Mouse (Mus musculus): ENCODE measurements around the gene 1700014D04Rik. TPM values are rescaled to one million over a fixed set of nuclear protein-coding genes. Genes with fewer than 3 reads are reported as not detected.
"Not testable (repeated sequence)": the region's sequence is repeated elsewhere in the genome, so short reads cannot be mapped to it uniquely, and the experiment has no call there.

Gene 1700014D04Rik
- 1 to 10 TPM; 1.6 to 2.7 TPM for total RNA-seq (2021)
- long read RNA-seq, experiment 1 = 0 reads
- long read RNA-seq, experiment 2 = 0 reads

DNA sequence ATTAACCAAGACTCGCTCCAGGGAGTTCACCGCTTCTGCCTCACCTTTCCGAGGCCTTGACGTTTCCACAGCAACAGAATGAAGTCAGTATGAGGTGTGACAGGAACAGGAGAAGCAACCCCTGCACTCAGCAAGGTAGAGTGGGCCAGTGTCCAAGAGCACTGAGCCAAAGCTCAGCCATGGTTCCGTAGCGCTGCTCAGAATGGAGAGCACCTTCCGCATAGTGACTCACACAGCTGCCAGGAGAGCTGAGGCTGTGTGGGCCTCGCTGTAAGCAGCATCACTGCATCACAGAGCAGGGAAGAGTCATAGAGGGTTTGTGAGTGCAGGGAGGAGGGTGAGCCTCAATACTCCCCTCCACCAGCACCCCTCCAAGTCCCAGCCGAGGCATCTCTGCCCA, at the start of gene 1700014D04Rik:
Gene 1700014D04Rik (minus strand): TSS at position 42 of the 400 bp plus-strand sequence.
- peak; percentile 62 to 74 for DNase-seq (ENCODE audit: low spot score in 2 of 2)

DNA sequence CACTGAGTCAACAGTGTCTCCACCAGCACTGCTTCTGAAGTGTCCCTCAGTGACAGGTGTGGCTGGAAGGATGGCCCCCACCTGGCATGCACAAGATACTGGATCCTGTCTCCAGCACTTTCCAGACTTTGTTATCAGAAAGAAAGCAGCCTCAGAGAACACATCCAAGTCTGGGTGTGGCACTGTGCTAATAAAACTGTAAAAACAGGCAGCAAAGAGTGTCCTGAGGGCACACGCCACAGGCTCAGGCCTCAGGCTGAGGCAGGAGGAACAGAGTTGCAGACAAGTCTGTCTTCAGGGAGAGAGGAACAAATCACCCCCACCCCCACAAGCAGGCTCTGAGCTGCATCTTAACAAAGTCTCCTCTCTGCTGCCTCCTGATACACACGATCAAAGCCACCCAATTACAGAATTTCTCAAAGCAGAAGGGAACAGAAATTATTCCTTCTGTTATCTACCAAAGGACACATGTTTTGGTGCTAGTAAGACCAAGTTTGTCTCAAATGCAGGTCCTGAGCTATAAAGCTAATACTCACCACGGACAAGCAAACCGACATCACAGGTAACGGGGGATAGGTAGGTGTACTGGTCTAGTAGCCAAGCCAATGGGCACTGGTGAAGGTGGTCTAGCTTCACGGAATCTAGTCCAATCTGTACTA, 49.4 kb upstream of the 1700014D04Rik start:
- DNase-seq (ENCODE audit: low spot score in 2 of 2) = no peak

DNA sequence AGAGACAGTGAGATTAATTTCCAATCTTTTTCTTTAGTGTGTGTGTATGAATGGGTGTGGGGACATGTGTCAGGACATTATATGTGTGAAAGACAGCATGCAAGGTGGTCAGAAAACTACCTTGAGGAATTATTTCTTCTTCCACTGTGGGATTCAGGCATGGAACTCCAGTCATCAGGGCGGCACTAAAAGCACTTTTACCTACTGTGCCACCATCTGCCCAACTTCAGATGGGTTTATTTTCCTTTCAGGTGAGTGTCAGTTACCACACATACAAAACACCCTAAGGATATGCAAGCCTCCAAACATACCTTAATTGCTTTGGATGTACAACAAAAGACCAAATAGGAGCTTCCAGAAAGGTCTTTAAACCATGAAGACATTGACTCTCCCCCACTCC, 48.2 kb upstream of the 1700014D04Rik start:
- no peak for DNase-seq (ENCODE audit: low spot score in 2 of 2)

DNA sequence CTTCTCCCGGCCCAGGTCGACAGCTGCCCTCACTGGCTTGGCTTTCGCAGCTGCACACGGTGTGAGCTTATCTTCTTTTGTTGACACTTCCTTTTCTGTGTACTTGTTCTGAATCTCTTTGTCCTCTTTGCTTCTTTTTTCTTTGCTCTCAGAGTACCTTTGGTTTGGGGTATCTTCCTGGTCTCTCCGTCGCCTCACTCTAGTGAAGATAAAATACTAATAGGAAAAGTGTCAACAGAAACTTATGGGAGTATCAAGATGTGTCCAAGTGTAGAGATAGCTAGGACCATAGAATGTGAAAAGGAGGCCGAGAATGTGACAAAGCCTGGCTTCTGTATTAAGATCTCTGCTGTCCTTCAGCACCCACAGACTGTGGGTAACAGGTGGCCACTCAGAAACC, 35.6 kb upstream of the 1700014D04Rik start, which contains the start of gene Gm49354:
Gene Gm49354 (minus strand): TSS at position 101 of the 400 bp plus-strand sequence.
- DNase-seq (ENCODE audit: low spot score in 2 of 2) = no peak

DNA sequence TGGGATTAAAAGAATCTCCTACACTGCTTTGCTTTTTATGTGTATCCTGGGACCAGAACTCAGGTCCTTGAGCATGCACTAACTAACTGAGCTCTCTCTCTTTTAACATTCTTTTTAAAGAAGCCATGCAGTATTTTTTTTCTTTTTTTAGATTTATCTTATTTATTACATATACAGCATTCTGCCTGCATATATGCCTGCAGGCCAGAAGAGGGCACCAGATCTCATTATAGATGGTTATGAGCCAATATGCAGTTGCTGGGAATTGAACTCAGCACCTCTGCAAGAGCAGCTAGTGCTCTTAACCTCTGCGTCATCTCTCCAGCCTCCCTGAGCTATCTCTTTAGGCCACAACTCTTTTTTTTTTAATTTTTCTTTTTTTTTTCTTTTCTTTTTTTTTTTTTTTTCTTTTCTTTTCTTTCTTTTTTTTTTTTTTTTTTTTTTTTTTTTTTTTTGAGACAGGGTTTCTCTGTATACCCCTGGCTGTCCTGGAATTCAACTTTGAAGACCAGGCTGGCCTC, 33.3 kb upstream of the 1700014D04Rik start:
- not testable (repeated sequence) for DNase-seq (ENCODE audit: low spot score in 2 of 2)

DNA sequence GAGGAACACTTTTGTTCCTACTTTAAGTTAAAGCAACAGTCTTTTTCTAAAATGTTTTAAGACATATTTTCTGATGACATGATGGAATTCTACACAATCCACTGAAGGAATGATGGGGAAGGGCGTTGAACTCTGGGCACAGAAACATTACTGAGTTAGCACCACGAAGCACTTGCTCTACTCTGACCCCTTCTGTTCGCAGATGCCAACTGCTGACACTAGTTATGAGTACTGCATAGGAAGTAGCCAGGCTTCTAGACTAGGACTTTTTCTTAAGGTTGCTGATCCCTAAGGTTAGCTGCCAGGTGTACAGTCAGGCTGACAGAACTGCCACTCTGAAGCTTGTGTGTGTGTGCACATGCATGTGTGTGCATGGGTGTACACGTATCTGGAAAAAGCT, 32.7 kb upstream of the 1700014D04Rik start:
- DNase-seq (ENCODE audit: low spot score in 2 of 2) = no peak

DNA sequence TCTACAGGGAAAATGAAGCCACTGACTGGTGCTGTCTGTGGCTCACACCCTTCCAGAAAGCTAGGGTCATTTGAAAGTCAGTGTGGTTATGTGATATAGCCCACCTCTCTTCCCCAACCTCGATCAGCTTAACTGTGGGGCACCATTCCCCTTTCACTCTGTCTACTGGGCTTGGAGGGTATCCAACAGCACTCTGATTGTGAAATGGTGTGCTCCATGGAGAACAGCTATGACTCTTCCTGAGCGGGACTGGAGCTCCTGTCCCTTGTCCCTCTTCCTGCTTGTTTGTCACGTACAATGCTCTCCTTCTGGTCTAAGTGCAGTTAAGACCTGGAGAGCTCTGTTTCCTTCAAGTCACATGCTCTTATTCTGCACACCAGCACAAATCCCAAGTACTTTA, 28.6 kb upstream of the 1700014D04Rik start:
- DNase-seq (ENCODE audit: low spot score in 2 of 2) = no peak

DNA sequence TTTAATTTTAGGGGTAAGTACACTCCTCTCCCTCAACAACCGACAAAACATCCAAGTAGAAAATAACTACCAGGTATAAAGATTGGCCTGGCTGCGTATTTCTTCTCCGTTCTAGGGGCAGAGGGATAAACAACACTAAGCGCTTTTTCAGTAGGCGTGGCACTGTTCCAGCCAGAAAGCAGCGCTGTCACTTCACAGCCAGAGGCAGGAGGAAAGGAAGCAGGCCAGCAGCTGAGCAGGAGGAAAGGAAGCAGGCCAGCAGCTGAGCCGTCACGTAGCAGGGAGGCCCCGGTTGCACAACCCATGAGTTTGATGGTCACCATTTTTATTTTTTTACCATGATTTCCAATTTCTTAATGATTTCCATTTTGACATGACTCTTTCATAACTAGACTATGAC, 24.7 kb upstream of the 1700014D04Rik start:
- peak; percentile 58 to 62 for DNase-seq (ENCODE audit: low spot score in 2 of 2)

DNA sequence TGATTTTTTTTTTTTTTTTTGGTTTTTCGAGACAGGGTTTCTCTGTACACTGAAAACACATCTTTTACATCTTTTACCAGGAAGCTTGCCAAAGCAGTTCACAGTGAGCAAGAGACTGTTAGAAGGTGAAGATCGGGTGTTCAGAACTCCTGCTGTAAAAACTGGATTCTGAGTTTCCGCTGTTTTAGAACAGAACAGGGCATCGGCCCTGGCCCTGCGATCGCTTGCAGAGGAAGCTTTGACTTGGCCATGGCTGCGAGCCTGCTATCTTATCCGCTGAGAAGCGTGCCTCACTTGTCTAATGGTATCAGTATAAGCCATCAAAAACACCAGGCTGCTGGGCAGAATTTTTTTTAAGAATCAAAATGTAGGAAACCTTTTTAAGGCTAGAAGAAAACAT, 24.3 kb upstream of the 1700014D04Rik start:
- DNase-seq (ENCODE audit: low spot score in 2 of 2) = no peak

DNA sequence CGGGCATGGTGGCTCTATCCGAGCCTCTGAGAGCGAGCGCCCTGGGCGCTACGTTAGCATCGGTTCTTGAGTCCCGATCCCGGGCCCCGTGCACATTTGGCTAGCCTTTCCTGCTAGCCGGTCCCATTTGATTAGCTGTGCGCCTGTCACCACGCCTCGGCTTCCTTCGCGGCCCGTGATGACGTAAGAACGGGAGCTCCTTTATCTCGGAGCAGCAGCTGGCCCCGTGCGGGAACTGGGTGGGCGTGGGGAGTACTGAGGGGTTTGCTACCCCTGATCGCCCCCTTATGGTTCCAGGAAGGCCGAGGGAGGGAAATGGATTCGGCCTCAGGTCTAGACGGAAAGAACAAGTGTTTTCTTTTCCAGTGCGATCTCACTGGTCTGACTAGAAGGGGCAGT, 23.6 kb upstream of the 1700014D04Rik start:
- peak; percentile 77 to 86 for DNase-seq (ENCODE audit: low spot score in 2 of 2)

DNA sequence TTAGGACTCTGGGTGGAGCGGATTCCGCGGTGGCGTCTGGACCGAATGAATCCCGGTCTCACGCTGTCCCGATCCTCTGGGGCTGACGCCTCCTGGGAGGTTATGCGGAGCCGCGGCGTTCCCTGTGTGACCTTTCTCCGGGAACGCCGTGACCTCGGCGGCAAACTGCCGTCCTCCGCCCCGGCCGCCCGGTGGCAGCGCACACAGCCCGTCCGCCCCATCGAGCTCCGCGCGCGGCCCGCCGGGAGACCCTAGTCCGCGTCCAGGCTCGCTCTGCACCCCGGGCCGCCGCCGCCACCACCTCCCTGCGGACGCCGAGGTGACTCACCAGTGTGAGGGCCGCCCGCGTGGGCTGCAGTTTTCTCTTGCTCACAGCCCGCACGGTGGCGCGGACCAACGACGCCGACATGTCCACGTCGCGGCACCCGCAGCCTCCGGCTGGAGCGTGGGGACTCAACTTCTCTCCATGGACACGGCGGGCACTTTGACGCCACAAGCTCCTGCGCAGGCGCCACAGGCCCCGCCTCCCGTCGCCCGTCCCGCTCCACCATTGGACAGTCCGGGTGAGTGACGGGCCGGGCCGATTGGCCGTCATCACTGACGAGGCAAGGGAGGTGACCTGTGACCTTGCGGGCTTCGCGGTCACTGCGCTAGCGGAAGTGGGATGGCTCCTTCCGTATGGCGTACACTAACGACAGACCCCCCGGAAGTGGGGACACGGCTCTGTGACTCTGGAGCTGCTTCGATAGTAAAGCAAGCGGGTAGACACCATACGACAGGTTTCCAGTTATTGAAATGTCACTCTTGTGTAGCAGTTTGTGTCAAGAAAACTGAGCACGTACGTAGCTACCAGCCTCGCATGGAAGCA, 23.0 kb upstream of the 1700014D04Rik start, which contains the start of gene Isca1:
Gene Isca1 (minus strand): TSS at position 515 of the 868 bp plus-strand sequence.
- DNase-seq (ENCODE audit: low spot score in 2 of 2) = peak; percentile 99 to 100

DNA sequence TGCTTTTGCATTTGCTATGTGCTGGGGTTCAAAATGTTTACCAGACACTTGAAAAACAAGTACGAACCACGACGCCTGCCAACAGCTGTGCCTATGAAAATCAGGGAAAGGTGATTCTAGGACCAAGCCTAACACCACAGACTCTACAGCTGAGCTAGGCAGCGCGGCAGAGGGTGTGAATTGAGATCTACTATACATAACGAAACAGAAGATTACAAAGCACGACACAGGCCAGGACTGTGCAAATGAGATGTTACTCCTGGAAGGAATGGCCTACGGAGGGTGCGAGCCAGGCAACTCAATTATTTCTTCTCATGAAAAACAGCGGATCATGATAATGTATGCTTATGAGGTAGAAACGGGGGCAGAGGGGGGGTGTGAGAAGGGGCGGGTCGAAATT, 22.0 kb upstream of the 1700014D04Rik start:
- no peak for DNase-seq (ENCODE audit: low spot score in 2 of 2)

DNA sequence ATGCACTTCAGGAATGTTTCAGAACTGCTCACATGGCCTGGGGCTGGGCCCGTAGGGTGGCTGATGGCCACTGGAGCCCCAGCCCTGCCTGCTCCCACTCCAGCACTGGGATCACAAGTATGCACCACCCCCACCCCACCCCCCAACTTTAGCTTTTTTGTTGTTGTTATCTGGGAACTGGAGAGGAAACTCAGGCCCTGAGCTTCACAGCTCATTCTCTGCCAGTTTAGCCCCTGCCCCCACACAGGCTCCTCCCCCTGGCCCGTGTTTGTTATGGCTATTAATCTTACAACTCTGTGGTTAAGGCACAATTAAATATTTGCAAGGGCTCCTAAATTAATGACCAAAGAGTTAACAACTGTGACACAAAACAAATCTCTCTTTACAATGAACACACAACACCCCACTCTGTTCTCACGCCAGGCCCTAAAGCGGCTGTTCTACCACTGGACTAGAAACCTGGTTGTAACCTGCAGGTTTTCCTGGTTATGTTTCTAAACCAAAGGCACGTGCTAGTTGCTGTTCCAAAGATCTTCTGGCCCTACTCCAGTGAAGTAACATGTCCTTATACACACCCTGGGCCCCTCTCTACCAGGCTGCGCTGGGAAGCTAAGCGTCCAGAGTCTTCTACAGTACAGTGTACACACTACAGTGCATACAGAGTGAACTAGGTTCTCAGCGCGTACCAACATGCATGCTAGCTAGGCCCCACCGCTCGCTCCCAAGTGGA, 20.4 kb upstream of the 1700014D04Rik start:
- no peak for DNase-seq (ENCODE audit: low spot score in 2 of 2)

DNA sequence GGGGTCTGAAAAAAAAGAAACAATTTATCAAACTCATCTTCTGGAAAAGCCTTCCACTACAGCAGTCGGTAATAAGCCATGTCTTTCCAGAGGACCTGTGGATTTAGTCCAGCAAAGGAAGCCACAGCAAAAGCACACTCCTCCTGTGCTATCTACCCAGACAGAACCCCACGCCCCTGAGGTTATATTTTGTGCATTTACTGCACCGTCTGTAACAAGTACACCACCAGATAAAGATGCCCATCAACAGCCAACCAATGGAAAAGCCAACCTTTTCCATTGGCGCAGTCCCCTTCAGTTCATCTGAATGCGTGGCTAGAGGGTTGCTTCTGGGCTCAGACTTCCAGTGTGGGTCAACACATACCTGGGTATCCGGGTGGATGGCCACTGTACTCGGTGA, 16.2 kb upstream of the 1700014D04Rik start:
- no peak for DNase-seq (ENCODE audit: low spot score in 2 of 2)

DNA sequence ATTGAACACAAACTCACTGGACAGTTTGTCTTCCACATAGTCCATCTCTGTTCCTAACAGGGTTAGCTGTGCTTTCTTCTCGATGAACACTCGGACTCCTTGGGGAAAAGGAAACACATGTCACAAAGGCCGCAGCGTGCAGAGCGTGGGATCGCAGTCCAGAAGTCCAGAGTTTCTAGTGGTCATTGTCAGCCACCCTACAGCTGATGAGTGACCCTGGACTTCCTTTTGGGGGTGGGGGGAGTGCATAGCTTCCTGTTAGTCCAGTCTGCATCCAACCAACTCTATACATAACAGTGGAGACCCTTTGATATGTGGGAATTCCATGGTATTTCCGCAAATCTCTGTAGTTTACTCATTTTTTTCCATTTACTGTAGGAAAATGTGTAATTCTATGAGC, 10.4 kb upstream of the 1700014D04Rik start:
- DNase-seq (ENCODE audit: low spot score in 2 of 2) = no peak

DNA sequence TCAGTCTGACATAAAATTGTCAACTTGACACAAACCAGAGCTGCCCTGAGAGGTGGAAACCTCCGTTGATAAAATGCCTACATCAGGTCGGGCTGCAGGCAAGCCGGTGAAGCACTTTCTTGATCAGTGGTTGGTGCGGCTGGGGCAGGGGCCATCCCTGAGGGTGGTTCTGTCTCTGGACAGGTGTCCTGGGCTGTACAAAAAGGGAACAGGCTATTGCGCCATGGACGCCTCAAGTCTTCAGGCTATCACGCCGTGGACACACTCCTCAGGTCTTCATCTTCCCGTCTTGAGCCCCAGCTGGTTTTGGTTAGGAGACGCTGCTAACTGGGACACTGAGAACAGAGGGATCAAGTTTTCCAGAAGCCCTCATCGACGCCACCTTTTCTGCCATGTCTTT, 3.8 kb upstream of the 1700014D04Rik start:
- DNase-seq (ENCODE audit: low spot score in 2 of 2) = no peak

DNA sequence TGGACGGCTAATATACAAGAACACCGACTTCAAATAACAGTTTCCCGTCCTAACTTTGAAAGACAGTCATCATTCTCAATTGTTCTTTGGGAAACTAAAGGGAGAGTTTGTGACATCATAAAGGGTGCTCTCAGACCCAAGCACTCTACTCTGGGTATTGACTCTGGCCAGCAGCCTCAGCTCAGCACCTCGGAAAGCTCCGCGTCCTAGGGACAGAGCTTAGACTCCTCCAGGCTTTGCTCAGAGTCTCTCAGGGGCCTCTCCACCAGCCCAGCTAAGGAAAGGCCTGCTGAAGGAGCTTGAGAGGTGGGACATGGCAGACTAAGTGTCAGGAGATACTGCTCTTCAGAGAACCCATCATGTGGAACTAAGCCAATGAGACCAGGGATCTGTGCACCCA, 388 bp downstream of the 1700014D04Rik start:
- no peak for DNase-seq (ENCODE audit: low spot score in 2 of 2)

DNA sequence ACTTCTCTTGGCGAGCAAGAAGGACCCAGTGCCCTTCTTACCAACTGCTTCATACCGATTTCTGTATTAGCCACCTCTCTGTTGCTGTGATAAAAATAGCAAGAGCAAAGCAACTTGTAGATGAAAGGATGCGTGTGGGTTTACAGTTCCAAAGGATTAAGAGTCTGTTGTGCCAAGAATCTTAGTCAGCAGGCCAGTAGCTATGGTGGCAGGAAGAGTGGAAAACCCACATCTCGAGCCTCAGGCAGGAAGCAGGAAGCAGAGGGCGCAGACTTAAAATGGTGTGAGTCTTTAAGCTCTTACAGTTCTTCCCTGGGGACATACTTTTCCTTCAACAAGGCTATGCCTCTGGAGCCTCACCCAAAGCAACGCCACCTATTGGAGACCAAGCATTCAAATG, 1.1 kb downstream of the 1700014D04Rik start:
- DNase-seq (ENCODE audit: low spot score in 2 of 2) = no peak

DNA sequence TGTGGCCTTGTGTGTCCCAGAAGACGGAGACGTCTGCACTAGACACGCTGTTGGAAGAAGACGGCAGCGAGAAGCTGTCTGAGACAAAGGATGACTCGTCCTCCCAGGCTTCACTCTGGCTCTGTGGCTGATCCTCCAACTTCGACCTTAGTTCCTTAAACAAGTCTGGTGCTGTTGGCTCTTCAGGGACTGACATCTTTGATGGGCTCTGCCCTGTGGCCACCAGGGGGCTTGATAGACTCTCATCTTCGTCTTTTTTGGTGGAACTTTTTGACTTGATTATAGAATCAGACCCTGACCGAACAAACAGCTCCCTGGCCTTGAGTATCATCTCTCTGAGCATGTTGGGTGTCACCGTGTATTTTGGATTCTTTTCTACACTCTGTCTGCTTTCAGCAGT, 4.9 kb downstream of the 1700014D04Rik start:
- no peak for DNase-seq (ENCODE audit: low spot score in 2 of 2)

DNA sequence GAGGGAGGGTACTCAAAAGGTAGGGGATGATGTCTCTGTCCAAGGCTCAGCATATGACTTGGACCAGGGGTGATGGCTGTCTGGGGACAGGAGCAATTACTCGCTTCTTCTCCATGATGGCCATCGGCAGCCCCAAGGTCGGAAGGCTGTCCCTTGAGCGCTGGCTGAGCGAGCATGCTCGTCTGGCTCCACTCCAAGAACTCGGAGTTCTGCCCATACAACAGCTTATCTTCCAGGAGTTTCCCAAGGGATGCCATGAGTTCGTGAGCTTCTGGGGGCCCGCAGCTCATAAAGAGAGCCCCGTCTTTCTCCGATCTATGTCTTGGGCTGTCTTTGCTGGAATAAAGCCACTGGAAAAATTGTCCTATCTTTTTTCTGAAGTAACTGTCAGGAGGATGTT, 5.5 kb downstream of the 1700014D04Rik start:
- DNase-seq (ENCODE audit: low spot score in 2 of 2) = no peak

DNA sequence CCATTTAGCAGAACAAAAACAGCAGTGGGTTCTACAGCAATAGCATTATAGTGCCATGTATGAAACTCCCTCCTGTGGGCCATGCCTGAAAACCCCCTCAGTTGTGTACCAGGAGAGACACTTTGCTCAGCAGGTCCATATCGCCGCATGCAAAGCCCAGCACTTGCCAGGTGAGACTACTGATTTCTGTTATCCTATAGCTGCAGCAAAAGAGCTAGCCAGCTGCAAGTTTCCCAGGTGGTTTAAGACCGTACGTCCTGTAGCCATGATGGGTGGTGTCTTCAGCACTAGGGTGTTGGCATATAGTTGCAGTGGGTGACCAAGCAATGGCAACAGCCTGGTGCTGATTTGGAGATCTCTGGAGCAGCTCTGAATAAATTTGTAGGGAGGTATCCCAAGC, 7.2 kb downstream of the 1700014D04Rik start:
- no peak for DNase-seq (ENCODE audit: low spot score in 2 of 2)
